Mouse (Mus musculus) lung, postnatal 25 days (tissue): ENCODE measurements around the gene Ddrgk1.

Source experiments
- DNase-seq: peaks from one replicate; pipeline ENCODE4 v3.0.0; 2022; ENCODE audit warnings: low spot score

The Ddrgk1 gene

GRCm38 (mm10) chr2:130664102-130664701 lies at the start of gene Ddrgk1:
Gene Ddrgk1 (minus strand): TSS chr2:130664659.
- DNase-seq: peak; percentile 91

DNA sequence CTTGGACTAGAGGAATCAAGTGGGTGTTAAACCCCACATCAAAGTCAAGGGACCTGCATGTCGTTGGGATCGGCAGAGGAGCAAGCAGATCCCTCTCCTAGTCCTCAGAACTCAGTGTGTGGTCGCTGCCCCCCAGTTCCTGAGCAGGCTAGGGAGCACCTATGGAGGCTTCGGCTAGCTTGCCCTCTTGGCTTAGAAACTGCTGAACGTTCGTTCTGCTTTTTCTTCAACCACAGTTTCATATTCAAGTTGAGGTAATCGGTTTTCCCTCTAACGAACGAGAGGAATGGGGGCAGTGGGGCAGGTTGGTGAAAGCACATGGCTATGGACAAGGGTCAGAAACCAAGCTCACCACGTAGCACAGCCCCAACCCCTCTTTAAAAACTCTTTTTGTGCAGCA lies 42.6 kb upstream of the Ddrgk1 start:
- no peak for DNase-seq

GRCm38 (mm10) chr2:130706602-130707001 lies 42.1 kb upstream of the Ddrgk1 start:
- no peak for DNase-seq

DNA sequence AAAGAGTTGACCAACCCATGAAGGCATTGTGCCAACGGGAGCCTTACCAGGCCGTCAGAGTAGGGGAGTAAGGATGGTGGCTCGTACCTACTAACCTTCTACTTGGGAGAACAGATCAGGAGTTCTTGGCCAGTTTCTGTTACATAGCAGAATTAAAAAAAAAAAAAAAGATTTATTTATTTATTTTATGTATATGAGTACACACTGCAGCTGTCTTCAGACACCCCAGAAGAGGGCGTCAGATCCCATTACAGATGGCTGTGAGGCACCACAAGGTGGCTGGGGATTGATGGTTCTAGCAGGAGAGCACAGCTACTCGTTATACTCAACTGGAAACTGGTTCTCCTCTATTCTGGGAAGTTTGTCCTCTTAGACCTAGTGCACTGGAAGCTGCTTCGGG lies 40.7 kb upstream of the Ddrgk1 start:
- DNase-seq: no peak

GRCm38 (mm10) chr2:130704040-130705001 lies 39.9 kb upstream of the Ddrgk1 start:
- no peak for DNase-seq

GRCm38 (mm10) chr2:130697821-130698266 lies 33.4 kb upstream of the Ddrgk1 start:
- DNase-seq: peak; percentile 3

DNA sequence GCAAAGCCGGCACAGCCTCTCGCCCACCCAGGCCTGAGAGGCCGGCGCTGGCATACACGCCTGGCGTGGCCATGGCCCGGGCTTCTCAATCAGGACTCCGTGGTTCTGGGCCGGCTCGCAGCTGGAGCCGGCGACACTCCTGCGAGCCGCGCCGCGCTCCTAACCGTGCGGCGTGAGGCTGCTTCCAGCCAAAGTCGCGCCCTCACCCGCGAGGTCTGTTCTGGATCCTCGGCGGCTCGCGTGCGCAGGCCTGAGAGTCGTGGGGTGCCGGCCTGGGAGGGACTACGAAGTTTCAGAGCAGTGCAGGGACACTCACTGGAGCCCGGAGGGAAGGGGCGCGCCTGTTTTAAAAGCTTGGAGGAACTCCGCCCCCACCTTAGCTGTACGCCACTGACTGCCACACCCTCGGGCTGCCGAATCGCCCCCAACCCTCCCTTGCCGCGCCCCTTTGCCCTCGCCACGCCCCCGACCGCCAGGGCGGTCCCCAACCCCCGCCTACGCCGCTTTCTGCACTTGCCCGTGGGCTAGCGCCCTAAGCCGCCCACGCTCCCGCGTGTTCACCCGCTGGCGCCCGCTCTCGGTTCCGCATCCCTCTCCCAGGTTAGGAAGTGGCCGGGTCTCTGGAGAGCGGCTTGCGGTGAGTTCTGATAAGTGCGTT lies 32.8 kb upstream of the Ddrgk1 start, which contains the start of gene Slc4a11:
Gene Slc4a11 (minus strand): TSS at position 367 of the 658 bp plus-strand sequence.
- peak; percentile 69 for DNase-seq

- peak; percentile 11 for DNase-seq
Observed at GRCm38 (mm10) chr2:130696700-130697152, 32.3 kb upstream of the Ddrgk1 start.

DNA sequence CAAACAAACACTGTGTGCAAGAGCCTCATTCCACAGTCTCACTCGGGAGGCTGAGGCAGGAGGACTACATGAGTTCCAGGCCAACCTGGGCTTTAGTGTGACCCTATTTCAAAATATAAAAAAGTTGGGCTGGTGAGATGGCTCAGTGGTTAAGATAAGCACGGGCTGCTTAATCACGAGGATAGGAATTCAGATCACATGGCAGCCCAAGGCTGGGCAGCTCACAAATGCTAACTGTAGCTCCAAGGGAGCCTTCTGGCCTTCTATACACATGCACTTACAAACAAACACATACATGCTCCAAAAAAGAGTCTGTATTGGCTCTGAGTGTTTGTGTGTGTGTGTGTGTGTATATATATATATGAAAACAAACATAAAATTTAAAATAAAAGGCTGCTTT lies 29.1 kb upstream of the Ddrgk1 start:
- no peak for DNase-seq

DNA sequence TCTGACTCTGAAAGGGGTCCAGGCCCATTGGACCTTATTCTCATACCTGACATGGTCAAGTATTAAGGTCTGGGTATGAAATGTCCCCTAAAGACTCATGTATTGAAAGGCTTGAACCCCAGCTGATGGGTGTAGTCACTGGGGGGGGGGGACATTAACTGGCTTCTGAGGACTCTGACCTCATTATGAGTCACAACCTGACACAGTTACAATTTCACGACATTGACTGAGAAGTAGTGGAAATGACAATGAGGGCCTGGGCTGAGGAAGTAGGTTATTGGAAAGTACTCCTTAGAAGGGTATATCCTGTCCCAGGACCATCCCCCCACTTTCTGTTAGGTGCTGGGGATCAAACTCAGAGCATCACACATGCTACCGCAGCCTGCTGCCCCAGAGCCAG lies 24.6 kb upstream of the Ddrgk1 start:
- no peak for DNase-seq

DNA sequence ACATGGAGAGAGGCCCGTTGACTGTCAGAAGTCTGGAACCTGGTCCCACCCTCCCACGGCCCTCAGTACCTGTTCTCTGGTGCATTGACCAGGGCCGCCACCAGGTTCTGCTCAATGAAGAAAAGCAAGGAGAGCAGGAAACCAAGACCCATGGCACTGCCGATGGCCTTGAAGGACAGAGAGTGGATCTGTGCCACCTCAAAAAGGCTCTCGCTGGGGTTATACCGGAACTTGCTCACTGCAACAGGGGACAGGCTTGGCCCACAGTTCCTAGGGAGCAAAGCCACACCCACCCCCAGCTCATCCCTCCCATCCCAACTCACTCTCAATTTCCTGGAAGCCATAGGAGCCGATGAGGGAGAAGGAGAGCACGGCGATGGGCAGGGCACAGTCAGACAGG lies 21.0 kb upstream of the Ddrgk1 start:
- no peak for DNase-seq

DNA sequence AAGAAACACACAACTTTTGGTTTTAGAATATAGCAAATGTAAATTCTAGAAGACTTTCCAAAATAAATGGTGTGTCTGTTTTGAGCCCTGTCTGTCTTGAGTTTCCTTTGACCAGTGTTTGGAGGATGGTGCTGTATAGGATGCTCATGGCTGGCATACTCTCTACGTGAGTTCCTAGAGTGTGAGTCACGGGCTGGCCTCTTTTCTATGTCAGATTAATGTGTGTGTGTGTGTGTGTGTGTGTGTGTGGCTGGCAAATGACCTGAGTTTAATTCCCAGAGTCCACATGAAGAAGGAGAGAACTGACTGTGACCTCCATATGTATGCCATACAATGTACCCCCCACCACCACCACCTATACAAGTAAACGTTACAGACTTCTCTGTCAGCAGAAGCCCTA lies 17.1 kb upstream of the Ddrgk1 start:
- no peak for DNase-seq

DNA sequence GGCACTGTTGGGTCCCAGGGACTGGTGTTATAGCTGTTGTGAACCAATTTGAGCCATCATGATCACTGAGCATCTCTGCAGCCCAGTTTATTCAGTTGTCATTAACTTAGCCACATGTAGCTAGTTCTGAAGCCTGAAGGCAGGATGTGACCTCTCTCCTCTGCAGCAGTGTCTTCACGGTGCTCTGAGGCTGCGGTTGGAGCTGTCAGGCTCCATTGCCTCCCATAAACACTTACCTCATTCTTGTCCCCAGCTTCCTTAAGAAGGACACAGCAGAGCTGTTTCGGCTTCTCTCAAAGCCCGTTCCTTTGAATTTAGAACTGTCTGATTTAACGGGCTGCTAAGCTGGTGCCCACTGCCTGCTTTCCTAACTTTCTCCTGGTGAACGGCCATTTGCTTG lies 15.4 kb upstream of the Ddrgk1 start:
- DNase-seq: no peak

GRCm38 (mm10) chr2:130679154-130679553 lies 14.7 kb upstream of the Ddrgk1 start:
- DNase-seq: no peak

GRCm38 (mm10) chr2:130677211-130677610 lies 12.8 kb upstream of the Ddrgk1 start:
- DNase-seq: no peak

DNA sequence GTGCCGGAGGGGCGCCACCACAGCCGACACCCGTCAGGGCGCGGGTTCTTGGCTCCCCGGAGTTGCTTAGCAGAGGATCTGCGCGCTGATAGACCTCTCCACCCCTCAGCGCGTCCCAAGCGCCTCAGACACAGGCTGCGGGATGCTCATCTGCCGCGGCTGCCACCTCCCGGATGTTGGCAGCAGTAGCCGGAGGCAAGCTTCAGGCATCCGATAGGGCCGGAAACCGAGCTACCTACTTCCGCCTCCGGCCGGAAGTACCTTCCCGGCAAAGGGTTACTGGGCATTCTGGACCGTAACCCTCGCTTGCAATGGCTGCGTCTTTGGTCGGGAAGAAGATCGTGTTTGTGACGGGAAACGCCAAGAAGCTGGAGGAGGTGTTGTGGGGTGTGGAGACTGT lies 3.1 kb upstream of the Ddrgk1 start, which contains the start of gene Itpa:
Gene Itpa (plus strand): TSS at position 52 of the 400 bp plus-strand sequence.
- DNase-seq: peak; percentile 88

- no peak for DNase-seq
Observed at GRCm38 (mm10) chr2:130663342-130663741, 1.1 kb downstream of the Ddrgk1 start.

GRCm38 (mm10) chr2:130658530-130658929 lies 5.9 kb downstream of the Ddrgk1 start:
- no peak for DNase-seq

DNA sequence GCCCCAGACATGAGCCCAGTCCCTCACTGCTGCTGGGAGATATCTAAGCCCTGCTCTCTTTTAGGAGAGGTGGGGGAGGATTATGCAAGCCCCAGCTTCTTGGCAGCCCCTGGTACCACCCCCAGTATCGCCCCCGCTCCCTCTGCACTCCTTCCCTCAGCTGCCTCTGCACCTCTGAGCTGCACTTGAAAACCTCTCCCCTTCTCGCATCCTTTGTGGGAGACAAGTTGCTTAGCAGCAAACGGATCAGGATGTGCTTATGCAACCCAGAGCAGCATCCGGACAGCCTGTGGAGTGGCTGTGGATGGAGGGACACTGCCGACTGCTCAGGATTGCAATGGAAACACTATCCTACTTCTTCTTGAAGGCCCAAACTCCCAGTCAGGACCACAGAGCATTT lies 6.9 kb downstream of the Ddrgk1 start:
- no peak for DNase-seq

GRCm38 (mm10) chr2:130656536-130656935 lies 7.9 kb downstream of the Ddrgk1 start:
- no peak for DNase-seq

DNA sequence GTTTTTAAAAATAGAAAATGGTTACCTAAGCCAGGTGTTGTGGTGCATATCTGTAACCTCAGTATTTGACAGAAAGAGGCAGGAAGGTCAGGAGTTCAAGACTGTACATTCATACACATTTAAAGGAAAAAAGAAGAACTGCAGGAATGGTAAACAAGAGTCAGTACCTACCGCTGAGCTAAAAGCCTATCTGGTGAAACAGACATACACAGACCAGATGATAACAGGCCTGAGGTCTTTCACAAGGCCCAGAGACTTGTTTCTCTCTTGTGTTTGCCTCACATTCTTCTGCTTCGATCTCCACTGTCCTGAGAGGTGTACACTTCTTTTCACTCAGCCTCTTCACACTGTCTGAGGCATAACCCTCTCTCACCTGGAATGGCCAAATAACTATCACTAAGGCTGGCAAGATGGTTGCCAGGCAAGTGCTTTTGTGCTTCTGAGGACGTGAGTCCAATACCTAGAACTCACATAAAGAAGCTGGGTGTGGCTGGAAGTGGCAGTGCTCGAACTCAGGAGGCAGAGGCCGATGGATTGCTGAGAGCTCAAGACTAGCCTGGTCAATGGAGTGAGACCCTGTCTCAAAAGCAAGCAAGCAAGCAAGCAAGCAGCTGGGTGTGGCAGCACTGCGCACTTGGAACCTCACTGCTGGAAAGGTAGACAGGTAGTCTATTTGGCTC lies 8.7 kb downstream of the Ddrgk1 start:
- no peak for DNase-seq

- DNase-seq: no peak
Observed at GRCm38 (mm10) chr2:130653760-130654159, 10.7 kb downstream of the Ddrgk1 start.
